Mouse (Mus musculus): ENCODE measurements around the gene Nrip1.

Gene Nrip1

DNA sequence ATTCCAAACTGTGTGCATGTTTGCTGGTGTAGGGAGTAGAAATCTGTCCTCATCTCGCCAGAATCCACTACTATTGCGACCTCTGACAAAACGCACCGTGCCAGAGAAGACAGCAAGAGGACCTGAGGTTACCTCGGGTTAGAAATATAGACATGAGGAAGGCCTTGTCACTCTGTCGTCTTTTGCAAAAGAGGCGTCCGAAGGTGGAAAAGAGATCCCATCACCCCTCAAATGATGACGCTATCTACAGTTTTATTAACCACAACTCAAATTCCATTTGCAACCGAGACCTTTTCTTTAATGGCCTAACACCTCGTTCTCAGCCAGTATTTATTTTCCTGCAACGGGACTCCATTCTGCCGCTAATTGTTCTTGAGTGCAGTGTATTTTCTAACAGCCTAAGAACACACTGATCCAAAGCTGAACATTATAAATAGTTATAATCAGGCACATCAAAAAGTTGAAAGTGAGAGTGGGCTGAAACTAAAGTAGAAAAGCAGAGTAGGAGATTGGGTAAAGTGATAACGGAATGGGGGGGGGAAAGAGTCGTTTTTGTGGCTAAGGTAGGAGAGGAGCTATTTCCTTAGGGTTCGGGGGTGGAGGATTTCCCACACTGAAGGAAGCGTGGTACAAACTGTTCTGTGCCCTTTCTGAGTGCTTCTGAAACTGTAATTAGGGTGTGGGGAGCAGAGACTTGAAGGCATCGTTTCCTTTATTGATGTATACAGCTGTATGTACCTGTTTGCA, 124.1 kb downstream of the Nrip1 start:
- in situ Hi-C loops (cut with MboI; ENCODE audit: low pct_unique_long_range_greater_than_20kb in 1 of 2, low sequenced_read_pairs in 2 of 2, unreplicated experiment in 1 of 2): no loop called here

DNA sequence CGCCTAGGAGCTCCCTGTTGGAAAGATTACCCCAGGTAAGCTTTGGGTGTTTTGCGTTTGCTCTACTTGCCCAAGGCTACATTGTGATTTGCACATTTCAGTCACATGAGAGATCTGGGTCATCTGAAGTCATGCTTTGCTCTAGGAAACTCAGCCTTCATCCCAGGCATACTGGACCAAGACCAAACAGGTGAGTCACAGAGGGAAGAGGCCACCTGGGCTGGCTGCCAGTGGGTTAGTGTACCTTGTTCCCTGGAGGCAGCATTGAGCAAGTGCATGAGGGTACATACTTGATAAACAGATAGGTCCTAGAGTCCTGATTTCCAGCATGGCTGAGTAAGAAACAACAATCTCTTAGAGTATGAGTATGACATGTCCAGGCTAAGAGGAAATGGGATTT, 130.8 kb downstream of the Nrip1 start:
- in situ Hi-C loops (cut with MboI; ENCODE audit: low pct_unique_long_range_greater_than_20kb in 1 of 2, low sequenced_read_pairs in 2 of 2, unreplicated experiment in 1 of 2): no loop called here

- in situ Hi-C loops (cut with MboI; ENCODE audit: low pct_unique_long_range_greater_than_20kb in 1 of 2, low sequenced_read_pairs in 2 of 2, unreplicated experiment in 1 of 2): no loop called here
These were observed 132.4 kb downstream of the Nrip1 start for GRCm38 (mm10) chr16:76241266-76241665.

- in situ Hi-C loops (cut with MboI; ENCODE audit: low pct_unique_long_range_greater_than_20kb in 1 of 2, low sequenced_read_pairs in 2 of 2, unreplicated experiment in 1 of 2): no loop called here
These were observed 134.3 kb downstream of the Nrip1 start for GRCm38 (mm10) chr16:76239353-76239752.

GRCm38 (mm10) chr16:76238784-76239183, 134.8 kb downstream of the Nrip1 start:
- in situ Hi-C loops (cut with MboI; ENCODE audit: low pct_unique_long_range_greater_than_20kb in 1 of 2, low sequenced_read_pairs in 2 of 2, unreplicated experiment in 1 of 2): no loop called here

Data from mouse embryonic stem cell (cell line).